Mouse (Mus musculus): Measurements from ENCODE around the gene Sbsn.
"Not testable (repeated sequence)": the region's sequence is repeated elsewhere in the genome, so short reads cannot be mapped to it uniquely, and the experiment has no call there.

Sbsn gene

GRCm38 (mm10) chr7:30751086-30751669 lies at the start of gene Sbsn:
Sbsn (plus strand) TSS chr7:30751471.
- DNase-seq (ENCODE audit: low read depth, low spot score), result no peak

- DNase-seq (ENCODE audit: low read depth, low spot score), result no peak
Measured at GRCm38 (mm10) chr7:30706214-30706882, 44.9 kb upstream of the Sbsn start.

- no peak for DNase-seq (ENCODE audit: low read depth, low spot score)
Measured at GRCm38 (mm10) chr7:30707441-30707840, 43.8 kb upstream of the Sbsn start.

- no peak for DNase-seq (ENCODE audit: low read depth, low spot score)
Measured at GRCm38 (mm10) chr7:30711942-30712341, 39.3 kb upstream of the Sbsn start, which contains the start of gene Atp4a. Atp4a (plus strand) TSS chr7:30712209.

- DNase-seq (ENCODE audit: low read depth, low spot score), result peak; percentile 75
Measured at GRCm38 (mm10) chr7:30717006-30717715, 34.1 kb upstream of the Sbsn start.

- no peak for DNase-seq (ENCODE audit: low read depth, low spot score)
Measured at GRCm38 (mm10) chr7:30717716-30718046, 33.6 kb upstream of the Sbsn start.

GRCm38 (mm10) chr7:30719669-30720068 lies 31.6 kb upstream of the Sbsn start:
- DNase-seq (ENCODE audit: low read depth, low spot score), result no peak

- DNase-seq (ENCODE audit: low read depth, low spot score), result no peak
Measured at GRCm38 (mm10) chr7:30721286-30721685, 30.0 kb upstream of the Sbsn start.

GRCm38 (mm10) chr7:30723274-30723953 lies 27.9 kb upstream of the Sbsn start:
- no peak for DNase-seq (ENCODE audit: low read depth, low spot score)

GRCm38 (mm10) chr7:30728214-30728613 lies 23.1 kb upstream of the Sbsn start:
- DNase-seq (ENCODE audit: low read depth, low spot score), result no peak

- DNase-seq (ENCODE audit: low read depth, low spot score), result peak; percentile 1
Measured at GRCm38 (mm10) chr7:30728739-30729395, 22.4 kb upstream of the Sbsn start.

GRCm38 (mm10) chr7:30729396-30730063 lies 21.7 kb upstream of the Sbsn start, which contains the start of gene Tmem147:
Tmem147 (minus strand) TSS chr7:30729540.
- DNase-seq (ENCODE audit: low read depth, low spot score), result peak; percentile 94

GRCm38 (mm10) chr7:30730064-30730722 lies 21.1 kb upstream of the Sbsn start:
- not testable (repeated sequence) for DNase-seq (ENCODE audit: low read depth, low spot score)

- DNase-seq (ENCODE audit: low read depth, low spot score), result no peak
Measured at GRCm38 (mm10) chr7:30736211-30736610, 15.1 kb upstream of the Sbsn start.

- DNase-seq (ENCODE audit: low read depth, low spot score), result not testable (repeated sequence)
Measured at GRCm38 (mm10) chr7:30742570-30742969, 8.7 kb upstream of the Sbsn start.

GRCm38 (mm10) chr7:30743617-30744016 lies 7.7 kb upstream of the Sbsn start, which contains the start of gene Gapdhs:
Gapdhs (minus strand) TSS chr7:30743681.
- not testable (repeated sequence) for DNase-seq (ENCODE audit: low read depth, low spot score)

GRCm38 (mm10) chr7:30744022-30744598 lies 7.2 kb upstream of the Sbsn start:
- DNase-seq (ENCODE audit: low read depth, low spot score), result peak; percentile 4

- DNase-seq (ENCODE audit: low read depth, low spot score), result no peak
Measured at GRCm38 (mm10) chr7:30747525-30748204, 3.6 kb upstream of the Sbsn start.

- no peak for DNase-seq (ENCODE audit: low read depth, low spot score)
Measured at GRCm38 (mm10) chr7:30749824-30750606, 1.3 kb upstream of the Sbsn start.

Data from forelimb bud, embryonic 11.5 days (tissue).